Mouse (Mus musculus): ENCODE results near the gene Nxph1. TPM values are rescaled to one million over a fixed set of nuclear protein-coding genes. Genes with fewer than 3 reads are reported as not detected.

Gene Nxph1
- polyA plus RNA-seq, 1 experiment from 2014 or later: 43.9 TPM

- Histone ChIP-seq H3K4me3 (replicated peaks) (no peak overlapping the region), H3K9ac (replicated peaks) (no peak overlapping the region), H3K27me3 (no peaks in the 10 kb centered on the region), H3K4me2 (replicated peaks) (no peak overlapping the region), H3K36me3 (no peaks in the 10 kb centered on the region), H3K27ac (no peak overlapping the region), H3K4me1 (replicated peaks) (no peaks in the 10 kb centered on the region), H3K9me3 (no peaks in the 10 kb centered on the region)
- 54% methylated on average over 3 of the region's 3 CpGs for WGBS
- no peak for ATAC-seq
Measured at GRCm38 (mm10) chr6:9182477-9182876, 234.2 kb downstream of the Nxph1 start.

- no peaks in the 10 kb centered on the region for H3K27me3 ChIP-seq
- ATAC-seq: 0 out of 2 replicates have a peak, but pooled peaks have one; percentile 9
- H3K4me3 ChIP-seq (replicated peaks): no peak overlapping the region
- no peak overlapping the region for H3K9ac ChIP-seq (replicated peaks)
- H3K9me3 ChIP-seq: no peaks in the 10 kb centered on the region
- no peak overlapping the region for H3K27ac ChIP-seq
- 39% methylated on average over 4 of the region's 4 CpGs for WGBS
- no peaks in the 10 kb centered on the region for H3K36me3 ChIP-seq
- no peak overlapping the region for H3K4me2 ChIP-seq (replicated peaks)
- H3K4me1 ChIP-seq (replicated peaks): no peaks in the 10 kb centered on the region
Measured at GRCm38 (mm10) chr6:9210730-9211129, 262.5 kb downstream of the Nxph1 start.

GRCm38 (mm10) chr6:9220724-9221453 lies 272.7 kb downstream of the Nxph1 start:
- H3K4me2 ChIP-seq (replicated peaks): no peak overlapping the region
- H3K4me3 ChIP-seq (replicated peaks): no peak overlapping the region
- peaks cover 9% of the 10 kb centered on the region; the same call in 1 of the 2 replicates for H3K4me1 ChIP-seq (replicated peaks)
- no peaks in the 10 kb centered on the region for H3K9me3 ChIP-seq
- peak; percentile 71 for ATAC-seq
- 41% methylated on average over 4 of the region's 4 CpGs for WGBS
- no peaks in the 10 kb centered on the region for H3K27me3 ChIP-seq
- peak overlapping the region; percentile 81 for H3K27ac ChIP-seq
- H3K9ac ChIP-seq (replicated peaks): no peak overlapping the region
- H3K36me3 ChIP-seq: no peaks in the 10 kb centered on the region

- H3K9me3 ChIP-seq: no peaks in the 10 kb centered on the region
- no peak overlapping the region for H3K4me3 ChIP-seq (replicated peaks)
- H3K27me3 ChIP-seq: no peaks in the 10 kb centered on the region
- H3K27ac ChIP-seq: no peak overlapping the region
- no peaks in the 10 kb centered on the region for H3K36me3 ChIP-seq
- H3K9ac ChIP-seq (replicated peaks): no peak overlapping the region
- ATAC-seq: no peak
- no peaks in the 10 kb centered on the region for H3K4me1 ChIP-seq (replicated peaks)
- no peak overlapping the region for H3K4me2 ChIP-seq (replicated peaks)
Measured at GRCm38 (mm10) chr6:9234802-9235201, 286.6 kb downstream of the Nxph1 start.

- H3K4me3 ChIP-seq (replicated peaks): no peak overlapping the region
- no peak overlapping the region for H3K9ac ChIP-seq (replicated peaks)
- WGBS: 19% methylated on average over 1 of the region's 1 CpGs
- 0 out of 2 replicates have a peak, but pooled peaks cover 2% of the 10 kb centered on the region for H3K4me1 ChIP-seq (replicated peaks)
- H3K4me2 ChIP-seq (replicated peaks): no peak overlapping the region
- H3K27me3 ChIP-seq: no peaks in the 10 kb centered on the region
- peak; percentile 70; the same call in 1 of the 2 replicates for ATAC-seq
- no peak overlapping the region for H3K27ac ChIP-seq
- no peaks in the 10 kb centered on the region for H3K36me3 ChIP-seq
- H3K9me3 ChIP-seq: no peaks in the 10 kb centered on the region
Measured at GRCm38 (mm10) chr6:9267998-9268397, 319.8 kb downstream of the Nxph1 start.

Other genes with a start within 250 kb of the Nxph1 start
- 36.9 and 37.2 TPM in 2 replicates for gene Ica1, start 169.9 kb upstream of the Nxph1 start, polyA plus RNA-seq (2015; fragmentation: Nextera tagmentation; extraction: Ambion mirVana)

All from midbrain, embryonic 13.5 days (tissue).